Mouse (Mus musculus): Measurements from ENCODE around the gene Tchh. TPM values are rescaled to one million over a fixed set of nuclear protein-coding genes. Genes with fewer than 3 reads are reported as not detected.

Gene Tchh
- polyA plus RNA-seq, 1 experiment from 2014 or later, result 0.42 TPM

Small RNA genes lying within 50 kb of the gene (microRNA-seq; reads per million reads assigned to microRNA genes)
- not detected for gene Gm22752 (ENCODE audit: borderline number of aligned reads)

Other genes starting within 250 kb of the Tchh start
- not detected in 2 replicates for gene Flg2, start 245.1 kb upstream of the Tchh start, polyA plus RNA-seq (2014; fragmentation: Nextera tagmentation; extraction: Ambion mirVana)
- not detected in 2 replicates for gene Flg, start 168.8 kb upstream of the Tchh start, polyA plus RNA-seq (2014; fragmentation: Nextera tagmentation; extraction: Ambion mirVana)
- gene Hrnr, start 122.6 kb upstream of the Tchh start, polyA plus RNA-seq (2014; fragmentation: Nextera tagmentation; extraction: Ambion mirVana), result not detected in 2 replicates
- not detected in 2 replicates for gene Rptn, start 48.6 kb upstream of the Tchh start, polyA plus RNA-seq (2014; fragmentation: Nextera tagmentation; extraction: Ambion mirVana)
- 0.13 TPM in 1 of 2 replicates, not detected in the other for gene Tchhl1, start 26.4 kb downstream of the Tchh start, polyA plus RNA-seq (2014; fragmentation: Nextera tagmentation; extraction: Ambion mirVana)
- gene S100a11, start 78.2 kb downstream of the Tchh start, polyA plus RNA-seq (2014; fragmentation: Nextera tagmentation; extraction: Ambion mirVana), result 525 TPM in 2 replicates
- 224 and 236 TPM in 2 replicates for gene S100a10, start 112.8 kb downstream of the Tchh start, polyA plus RNA-seq (2014; fragmentation: Nextera tagmentation; extraction: Ambion mirVana)
- not detected in 2 replicates for gene Tdpoz2, start 210.4 kb downstream of the Tchh start, polyA plus RNA-seq (2014; fragmentation: Nextera tagmentation; extraction: Ambion mirVana)
- not detected in 2 replicates for gene Tdpoz1, start 234.0 kb downstream of the Tchh start, polyA plus RNA-seq (2014; fragmentation: Nextera tagmentation; extraction: Ambion mirVana)